Mouse (Mus musculus): ENCODE results near the gene Gm9837. TPM values are rescaled to one million over a fixed set of nuclear protein-coding genes. Genes with fewer than 3 reads are reported as not detected.

Gm9837 gene
- total and polyA plus RNA-seq, 2 experiments from 2014 or later, result not detected

DNA sequence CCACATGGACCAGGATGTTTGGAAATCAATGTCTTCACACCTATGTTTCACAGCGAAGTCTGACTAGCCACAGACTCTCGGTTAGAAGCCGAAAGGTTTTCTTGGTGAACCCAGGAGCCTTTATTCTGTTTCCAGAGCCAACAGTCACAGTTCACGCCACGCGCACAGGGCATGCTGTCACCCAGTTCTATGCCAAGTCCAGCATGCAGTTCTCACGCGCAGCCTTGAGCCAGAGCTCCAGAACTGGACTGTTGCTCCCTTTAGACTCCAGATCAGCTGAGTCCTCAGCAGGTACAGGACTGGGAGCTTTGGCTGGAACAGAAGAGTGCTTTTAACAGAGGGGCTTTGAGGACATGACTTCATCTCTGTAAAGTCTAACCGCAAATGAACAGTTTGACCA is 17.9 kb downstream of the Gm9837 start:
- Histone ChIP-seq H3K4me2 (ENCODE audit: low read depth, low read length, poor library complexity, severe bottlenecking) (no peak overlapping the region), H3K36me3 (ENCODE audit: insufficient read depth, low read length) (no peaks in the 10 kb centered on the region), H3K4me3 (ENCODE audit: low read depth, low read length) (no peak overlapping the region), H3K27me3 (ENCODE audit: insufficient read depth, low read length) (peaks cover 11% of the 10 kb centered on the region; the same call in 1 of the 2 replicates), H3K9me3 (ENCODE audit: low read length) (no peaks in the 10 kb centered on the region), H3K9ac (replicated peaks; ENCODE audit: low read length, poor library complexity, severe bottlenecking) (no peak overlapping the region), H3K4me1 (ENCODE audit: insufficient read depth, low read length) (no peaks in the 10 kb centered on the region), H3K27ac (ENCODE audit: low read depth, low read length) (no peak overlapping the region)
- no peak for TF ChIP-seq CTCF (IDR thresholded peaks at IDR 0.05)
- DNase-seq (ENCODE audit: low spot score) (no peak), ATAC-seq (ENCODE audit: low FRiP score) (no peak)
- WGBS, result 94% methylated on average over 9 of the region's 9 CpGs

DNA sequence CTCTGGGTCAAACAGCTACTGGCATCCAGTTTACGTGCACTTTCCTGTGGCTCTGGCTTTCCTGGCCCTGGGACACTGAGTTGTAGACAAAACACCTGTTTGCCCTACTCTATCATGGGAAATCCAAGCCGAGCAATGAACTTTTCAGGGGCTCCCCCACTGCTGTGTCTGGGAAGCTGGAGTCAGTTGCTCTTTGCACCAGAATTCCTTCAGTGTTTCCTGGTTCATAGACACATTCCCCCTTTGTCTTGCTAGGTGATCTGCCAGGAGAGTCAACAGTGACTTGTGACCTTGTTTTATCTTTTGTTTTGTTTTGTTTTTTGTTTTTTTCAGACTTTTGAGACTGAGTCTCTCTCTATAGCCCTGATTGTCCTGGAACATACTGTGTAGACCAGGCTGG is 18.9 kb downstream of the Gm9837 start:
- no peaks in the 10 kb centered on the region for H3K36me3 ChIP-seq (ENCODE audit: insufficient read depth, low read length)
- H3K9me3 ChIP-seq (ENCODE audit: low read length), result no peaks in the 10 kb centered on the region
- 68% methylated on average over 2 of the region's 2 CpGs for WGBS
- H3K4me3 ChIP-seq (ENCODE audit: low read depth, low read length), result no peak overlapping the region
- ATAC-seq (ENCODE audit: low FRiP score) (no peak), DNase-seq (ENCODE audit: low spot score) (no peak)
- TF ChIP-seq CTCF (IDR thresholded peaks at IDR 0.05), result no peak
- H3K27ac ChIP-seq (ENCODE audit: low read depth, low read length), result no peak overlapping the region
- H3K4me2 ChIP-seq (ENCODE audit: low read depth, low read length, poor library complexity, severe bottlenecking), result no peak overlapping the region
- no peak overlapping the region for H3K9ac ChIP-seq (replicated peaks; ENCODE audit: low read length, poor library complexity, severe bottlenecking)
- H3K4me1 ChIP-seq (ENCODE audit: insufficient read depth, low read length), result no peaks in the 10 kb centered on the region
- peaks cover 7% of the 10 kb centered on the region; the same call in 1 of the 2 replicates for H3K27me3 ChIP-seq (ENCODE audit: insufficient read depth, low read length)

DNA sequence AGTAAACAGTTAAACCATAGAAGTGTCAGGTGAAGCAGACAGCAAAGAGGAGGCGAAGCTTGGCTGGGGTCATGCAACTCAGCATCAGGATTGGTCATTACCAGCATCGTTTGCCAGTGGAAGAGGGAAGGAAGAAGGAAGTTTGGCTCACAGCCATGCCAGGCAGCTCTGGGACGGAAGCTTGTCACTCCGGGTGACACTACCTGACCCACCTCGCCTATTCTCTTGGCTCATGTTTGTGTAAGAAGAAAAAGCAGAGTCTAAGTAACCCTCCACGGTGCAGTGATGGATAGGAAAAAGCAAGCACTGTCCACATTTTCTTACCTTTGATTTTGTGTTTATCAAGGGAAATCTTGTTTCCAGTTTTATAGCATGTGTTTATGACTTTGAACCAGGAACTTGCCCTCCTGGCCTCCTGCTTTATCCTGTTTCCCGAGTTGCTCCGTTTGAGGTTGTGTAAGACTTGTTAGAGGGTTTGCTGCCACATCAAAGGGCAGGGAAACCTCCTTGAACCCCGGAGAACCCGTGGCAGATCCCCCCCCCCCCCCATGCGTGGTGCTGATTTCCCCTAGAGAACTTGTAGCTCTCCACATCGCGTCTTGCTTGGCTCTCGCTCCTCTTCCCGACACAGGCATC is 20.1 kb downstream of the Gm9837 start:
- DNase-seq (ENCODE audit: low spot score) (no peak), ATAC-seq (ENCODE audit: low FRiP score) (no peak)
- no peak overlapping the region for H3K9ac ChIP-seq (replicated peaks; ENCODE audit: low read length, poor library complexity, severe bottlenecking)
- H3K4me3 ChIP-seq (ENCODE audit: low read depth, low read length), result no peak overlapping the region
- no peak overlapping the region for H3K4me2 ChIP-seq (ENCODE audit: low read depth, low read length, poor library complexity, severe bottlenecking)
- H3K27me3 ChIP-seq (ENCODE audit: insufficient read depth, low read length), result peaks cover 4% of the 10 kb centered on the region; the same call in 1 of the 2 replicates
- no peak overlapping the region for H3K27ac ChIP-seq (ENCODE audit: low read depth, low read length)
- H3K4me1 ChIP-seq (ENCODE audit: insufficient read depth, low read length), result no peaks in the 10 kb centered on the region
- no peaks in the 10 kb centered on the region for H3K36me3 ChIP-seq (ENCODE audit: insufficient read depth, low read length)
- no peak for TF ChIP-seq CTCF (IDR thresholded peaks at IDR 0.05)
- WGBS, result 69% methylated on average over 15 of the region's 15 CpGs
- H3K9me3 ChIP-seq (ENCODE audit: low read length), result no peaks in the 10 kb centered on the region

GRCm38 (mm10) chr11:53448529-53448928 is 21.8 kb downstream of the Gm9837 start:
- DNase-seq (ENCODE audit: low spot score) (no peak), ATAC-seq (ENCODE audit: low FRiP score) (no peak)
- Histone ChIP-seq H3K9me3 (ENCODE audit: low read length) (no peaks in the 10 kb centered on the region), H3K36me3 (ENCODE audit: insufficient read depth, low read length) (no peaks in the 10 kb centered on the region), H3K4me1 (ENCODE audit: insufficient read depth, low read length) (no peaks in the 10 kb centered on the region), H3K27me3 (ENCODE audit: insufficient read depth, low read length) (no peaks in the 10 kb centered on the region), H3K4me2 (ENCODE audit: low read depth, low read length, poor library complexity, severe bottlenecking) (no peak overlapping the region), H3K4me3 (ENCODE audit: low read depth, low read length) (no peak overlapping the region), H3K9ac (replicated peaks; ENCODE audit: low read length, poor library complexity, severe bottlenecking) (no peak overlapping the region), H3K27ac (ENCODE audit: low read depth, low read length) (no peak overlapping the region)
- WGBS, result 85% methylated on average over 1 of the region's 1 CpGs
- TF ChIP-seq CTCF (IDR thresholded peaks at IDR 0.05), result no peak

GRCm38 (mm10) chr11:53447996-53448395 is 22.3 kb downstream of the Gm9837 start:
- DNase-seq (ENCODE audit: low spot score), result no peak
- Histone ChIP-seq H3K9ac (replicated peaks; ENCODE audit: low read length, poor library complexity, severe bottlenecking) (no peak overlapping the region), H3K9me3 (ENCODE audit: low read length) (no peaks in the 10 kb centered on the region), H3K36me3 (ENCODE audit: insufficient read depth, low read length) (no peaks in the 10 kb centered on the region), H3K4me2 (ENCODE audit: low read depth, low read length, poor library complexity, severe bottlenecking) (no peak overlapping the region), H3K4me1 (ENCODE audit: insufficient read depth, low read length) (no peaks in the 10 kb centered on the region), H3K27ac (ENCODE audit: low read depth, low read length) (no peak overlapping the region), H3K27me3 (ENCODE audit: insufficient read depth, low read length) (no peaks in the 10 kb centered on the region), H3K4me3 (ENCODE audit: low read depth, low read length) (no peak overlapping the region)
- TF ChIP-seq CTCF (IDR thresholded peaks at IDR 0.05), result no peak
- no peak for ATAC-seq (ENCODE audit: low FRiP score)
- WGBS, result 84% methylated on average over 8 of the region's 8 CpGs

GRCm38 (mm10) chr11:53446183-53446582 is 24.1 kb downstream of the Gm9837 start:
- 88% methylated on average over 13 of the region's 13 CpGs for WGBS
- no peak for DNase-seq (ENCODE audit: low spot score)

More at GRCm38 (mm10) chr11:53446183-53446582, 24.1 kb downstream of the Gm9837 start:
- no peaks in the 10 kb centered on the region for H3K36me3 ChIP-seq (ENCODE audit: insufficient read depth, low read length)
- H3K4me2 ChIP-seq (ENCODE audit: low read depth, low read length, poor library complexity, severe bottlenecking), result no peak overlapping the region
- no peak overlapping the region for H3K4me3 ChIP-seq (ENCODE audit: low read depth, low read length)
- no peak for ATAC-seq (ENCODE audit: low FRiP score)
- no peaks in the 10 kb centered on the region for H3K4me1 ChIP-seq (ENCODE audit: insufficient read depth, low read length)
- no peaks in the 10 kb centered on the region for H3K27me3 ChIP-seq (ENCODE audit: insufficient read depth, low read length)
- TF ChIP-seq CTCF (IDR thresholded peaks at IDR 0.05), result no peak
- no peaks in the 10 kb centered on the region for H3K9me3 ChIP-seq (ENCODE audit: low read length)
- no peak overlapping the region for H3K27ac ChIP-seq (ENCODE audit: low read depth, low read length)
- H3K9ac ChIP-seq (replicated peaks; ENCODE audit: low read length, poor library complexity, severe bottlenecking), result no peak overlapping the region

Data from midbrain, postnatal 0 days (tissue).